Mouse (Mus musculus): ENCODE results near the gene Ctdsp2. TPM values are rescaled to one million over a fixed set of nuclear protein-coding genes. Genes with fewer than 3 reads are reported as not detected.

Ctdsp2 gene
- 13.2 and 20.2 TPM in 2 replicates for total RNA-seq (2012; rRNA removed)
- 7.5 and 8.9 TPM in 2 replicates for total RNA-seq (2014; rRNA removed)
- 17.7 and 21.9 TPM in 2 replicates for polyA plus RNA-seq (2012; ENCODE audit: insufficient read length, low read depth)

DNA sequence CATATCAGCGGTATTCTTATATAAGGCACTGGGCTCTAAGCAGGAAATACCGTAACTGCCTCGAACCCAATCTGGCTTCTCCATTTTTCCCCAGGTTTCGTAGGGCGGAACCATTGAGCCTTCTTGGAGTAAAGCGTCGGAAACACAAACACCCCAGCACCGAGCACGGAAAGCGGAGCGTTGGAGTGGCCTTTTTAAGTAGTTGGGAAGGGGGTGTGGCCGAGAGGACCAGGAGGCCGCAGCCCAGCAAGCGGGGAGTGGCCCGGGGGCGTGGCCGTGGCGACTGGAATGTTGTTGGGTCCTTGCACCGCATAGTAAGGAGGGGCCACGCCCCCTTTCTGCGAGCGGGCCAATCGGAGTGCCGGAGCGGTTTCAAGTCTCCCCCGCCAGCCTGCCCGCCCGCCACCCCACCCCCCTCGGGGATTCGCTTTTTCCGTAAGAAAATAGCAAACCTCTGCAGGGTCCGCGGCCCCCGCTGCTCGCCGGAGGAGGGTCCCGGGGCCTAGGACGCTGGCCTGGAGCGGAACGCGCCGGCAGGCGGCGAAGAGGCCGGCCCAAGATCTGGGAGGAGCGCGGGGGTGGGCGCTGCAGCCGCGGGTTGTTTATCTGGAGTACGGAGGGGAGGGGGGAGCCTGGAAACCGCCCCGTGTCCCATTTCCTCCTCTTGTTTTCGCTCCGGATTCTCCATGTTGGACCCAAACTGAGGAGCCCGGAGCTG lies at the start of gene Ctdsp2:
TSS of gene Ctdsp2 (plus strand) at position 441 of the 718 bp plus-strand sequence.
- peak within 1 kb of the TSS; percentile 33; the same call in 1 of the 2 replicates for H3K27ac ChIP-seq (ENCODE audit: insufficient read depth, low read depth)
- peaks cover 23% of the 10 kb centered on the region for H3K79me2 ChIP-seq (replicated peaks; ENCODE audit: control insufficient read depth, extremely low read depth, insufficient read depth, poor library complexity, severe bottlenecking)
- H3K9ac ChIP-seq (ENCODE audit: insufficient read depth, low read depth): peak within 1 kb of the TSS; percentile 83
- peak within 1 kb of the TSS; percentile 70 for H3K4me2 ChIP-seq (ENCODE audit: insufficient read depth, low read depth, poor library complexity, severe bottlenecking)
- H3K4me3 ChIP-seq (replicated peaks in 1 of 3; ENCODE audit: low read depth in 2 of 3, low read length in 2 of 3, poor library complexity in 1 of 3): peak within 1 kb of the TSS; percentile 64 to 82 (median 80)
- dilution Hi-C loops (cut with MboI; ENCODE audit: extremely low pct_ligation_motif_present, extremely low pct_unique_long_range_greater_than_20kb, low sequenced_read_pairs) (no loop called here), in situ Hi-C loops (cut with MboI; ENCODE audit: low pct_ligation_motif_present, low pct_unique_long_range_greater_than_20kb, low sequenced_read_pairs) (no loop called here)
- peak; percentile 93 for TF ChIP-seq TBP (conservative IDR thresholded peaks at IDR 0.05; ENCODE audit: low read depth, low read length)
- TF ChIP-seq SIN3A (IDR thresholded peaks at IDR 0.05; ENCODE audit: low read length): peak; percentile 60; the same call in 1 of the 2 replicates
- TF ChIP-seq JUN (IDR thresholded peaks at IDR 0.05; ENCODE audit: insufficient read depth, low read depth, low read length): no peak
- TF ChIP-seq USF2 (conservative IDR thresholded peaks at IDR 0.05; ENCODE audit: low read depth, low read length): no peak
- TF ChIP-seq NRF1 (IDR thresholded peaks at IDR 0.05; ENCODE audit: low read depth, low read length): 0 out of 2 replicates have a peak, but pooled peaks have one; percentile 6
- TF ChIP-seq TCF12 (IDR thresholded peaks at IDR 0.05; ENCODE audit: low read depth, low read length): 0 out of 2 replicates have a peak, but pooled peaks have one; percentile 20
- no peak for TF ChIP-seq ZC3H11A (IDR thresholded peaks at IDR 0.05; ENCODE audit: low read depth, low read length)
- no peak for TF ChIP-seq E2F4 (IDR thresholded peaks at IDR 0.05; ENCODE audit: insufficient replicate concordance, low read depth, low read length)
- TF ChIP-seq JUND (conservative IDR thresholded peaks at IDR 0.05; ENCODE audit: low read depth, low read length): no peak
- TF ChIP-seq MYC (IDR thresholded peaks at IDR 0.05; ENCODE audit: low read depth, low read length): no peak
- no peak for TF ChIP-seq GABPA (IDR thresholded peaks at IDR 0.05; ENCODE audit: insufficient replicate concordance, low read depth, low read length)
- TF ChIP-seq MXI1 (IDR thresholded peaks at IDR 0.05; ENCODE audit: low read depth, low read length): no peak
- TF ChIP-seq CHD2 (IDR thresholded peaks at IDR 0.05; ENCODE audit: low read length): peak; percentile 14; the same call in 1 of the 2 replicates
- 0 out of 2 replicates have a peak, but pooled peaks have one; percentile 37 for TF ChIP-seq RCOR1 (conservative IDR thresholded peaks at IDR 0.05; ENCODE audit: low read depth, low read length)
- no peak for TF ChIP-seq RAD21 (IDR thresholded peaks at IDR 0.05; ENCODE audit: low read depth, low read length)
- no peak for TF ChIP-seq MAX (IDR thresholded peaks at IDR 0.05; ENCODE audit: low read length)
- TF ChIP-seq IRF4 (IDR thresholded peaks at IDR 0.05; ENCODE audit: low read depth, low read length): peak; percentile 51; the same call in 1 of the 2 replicates
- TF ChIP-seq ELF1 (IDR thresholded peaks at IDR 0.05; ENCODE audit: low read depth, low read length): 0 out of 2 replicates have a peak, but pooled peaks have one; percentile 4
- TF ChIP-seq NELFE (IDR thresholded peaks at IDR 0.05; ENCODE audit: low read depth, low read length): 0 out of 2 replicates have a peak, but pooled peaks have one; percentile 40
- TF ChIP-seq CTCF (conservative IDR thresholded peaks at IDR 0.05 in 1 of 2, IDR thresholded peaks at IDR 0.05 in 1 of 2; ENCODE audit: low read depth in 2 of 2, low read length in 2 of 2): no peak
- peak; percentile 67 for TF ChIP-seq POLR2A (IDR thresholded peaks at IDR 0.05; ENCODE audit: low read depth, low read length)
- TF ChIP-seq POLR2AphosphoS2 (IDR thresholded peaks at IDR 0.05; ENCODE audit: low read depth, low read length): no peak
- no peak for TF ChIP-seq PAX5 (IDR thresholded peaks at IDR 0.05; ENCODE audit: low read length)
- no peak; the same call in 1 of the 2 replicates for TF ChIP-seq HCFC1 (IDR thresholded peaks at IDR 0.05; ENCODE audit: low read depth, low read length)
- peaks cover 7 to 29% of the 10 kb centered on the region in 2 experiments for H3K4me1 ChIP-seq (ENCODE audit: control insufficient read depth in 1 of 2, insufficient read depth in 2 of 2)
- H3K27me3 ChIP-seq (replicated peaks): peaks cover 26% of the 10 kb centered on the region
- H3K36me3 ChIP-seq (replicated peaks in 1 of 2; ENCODE audit: control insufficient read depth in 1 of 2, insufficient read depth in 1 of 2, low read length in 1 of 2): peaks cover 3 to 8% of the 10 kb centered on the region in 2 experiments
- peak; percentile 96 for DNase-seq (ENCODE audit: extremely low read depth)
- no peaks in the 10 kb centered on the region for H3K9me3 ChIP-seq (replicated peaks; ENCODE audit: low read length)
